Mouse (Mus musculus) hindbrain, embryonic 16.5 days (tissue): ENCODE measurements at regions not wholly inside any gene's neighbourhood (a gene's known extent, or its start where the extent isn't known, plus 50 kb on each side); places are given as distances from the start of the nearest gene placed in this dataset.

Source experiments
- ATAC-seq: fragments of 200-750 bp; cut with Nextera tagmentation; 2 replicates; pipeline ENCODE4 v1.8.0; 2017; ENCODE audit warnings: moderate TSS enrichment, moderate library complexity
- H3K27ac ChIP-seq: fragments of 300-500 bp; sonication (generic); 2 replicates; pipeline ENCODE4 v1.5.1; 2014; ENCODE audit warnings: low read depth, mild to moderate bottlenecking, control low read depth, low read length, moderate library complexity
- H3K27me3 ChIP-seq: fragments of 300-500 bp; sonication (generic); replicated peaks from 2 replicates; pipeline ENCODE4 v1.6.1; 2014; ENCODE audit warnings: low read length; ENCODE audit not compliant: control insufficient read depth, insufficient read depth
- H3K36me3 ChIP-seq: fragments of 300-500 bp; sonication (generic); 2 replicates; pipeline ENCODE4 v1.6.1; 2014; ENCODE audit warnings: mild to moderate bottlenecking, low read length, moderate library complexity, mixed read lengths; ENCODE audit not compliant: control insufficient read depth, insufficient read depth
- H3K4me1 ChIP-seq: fragments of 300-500 bp; sonication (generic); 2 replicates; pipeline ENCODE4 v1.6.1; 2014; ENCODE audit warnings: low read depth, low read length; ENCODE audit not compliant: control insufficient read depth, insufficient read depth
- H3K4me2 ChIP-seq: fragments of 300-500 bp; sonication (generic); 2 replicates; pipeline ENCODE4 v1.6.1; 2014; ENCODE audit warnings: mild to moderate bottlenecking, low read length, control low read depth, moderate library complexity
- H3K4me3 ChIP-seq: fragments of 300-500 bp; sonication (generic); 2 replicates; pipeline ENCODE4 v1.5.1; 2014; ENCODE audit warnings: mild to moderate bottlenecking, low read length, control low read depth, moderate library complexity
- H3K9ac ChIP-seq: fragments of 300-500 bp; sonication (generic); 2 replicates; pipeline ENCODE4 v1.6.1; 2014; ENCODE audit warnings: low read depth, mild to moderate bottlenecking, control low read depth, low read length, moderate library complexity
- H3K9me3 ChIP-seq: fragments of 300-500 bp; sonication (generic); 2 replicates; pipeline ENCODE4 v1.6.1; 2014; ENCODE audit warnings: mild to moderate bottlenecking, low read length, moderate library complexity; ENCODE audit not compliant: control insufficient read depth
- WGBS: fragments of 180-500 bp; shearing (Covaris S2); extraction: QIAGEN DNeasy Blood & Tissue Kit; methylation state at CpG from one replicate; pipeline ENCODE4 v1.1.7; 2014; 5-methylcytosine and 5-hydroxymethylcytosine counted together

GRCm38 (mm10) chr4:127862875-127863274 lies 107.9 kb downstream of the CK137956 start:
- no peaks in the 10 kb centered on the region for H3K9me3 ChIP-seq
- H3K27me3 ChIP-seq, result no peaks in the 10 kb centered on the region
- H3K36me3 ChIP-seq, result no peaks in the 10 kb centered on the region
- no peak overlapping the region for H3K9ac ChIP-seq
- ATAC-seq, result no peak
- H3K4me1 ChIP-seq, result no peaks in the 10 kb centered on the region
- H3K27ac ChIP-seq, result no peak overlapping the region
- 88% methylated on average over 5 of the region's 5 CpGs for WGBS
- H3K4me2 ChIP-seq, result no peak overlapping the region
- no peak overlapping the region for H3K4me3 ChIP-seq

GRCm38 (mm10) chr4:127861319-127862117 lies 109.2 kb downstream of the CK137956 start:
- ATAC-seq, result no peak
- H3K36me3 ChIP-seq, result no peaks in the 10 kb centered on the region
- no peaks in the 10 kb centered on the region for H3K9me3 ChIP-seq
- 44% methylated on average over 16 of the region's 16 CpGs for WGBS
- no peak overlapping the region for H3K4me3 ChIP-seq
- no peaks in the 10 kb centered on the region for H3K27me3 ChIP-seq
- no peak overlapping the region for H3K4me2 ChIP-seq
- H3K4me1 ChIP-seq, result no peaks in the 10 kb centered on the region
- H3K27ac ChIP-seq, result no peak overlapping the region
- no peak overlapping the region for H3K9ac ChIP-seq

GRCm38 (mm10) chr4:127860271-127860670 lies 110.5 kb downstream of the CK137956 start:
- no peak for ATAC-seq
- H3K36me3 ChIP-seq, result no peaks in the 10 kb centered on the region
- no peak overlapping the region for H3K9ac ChIP-seq
- H3K4me3 ChIP-seq, result no peak overlapping the region
- H3K4me1 ChIP-seq, result no peaks in the 10 kb centered on the region
- no peak overlapping the region for H3K4me2 ChIP-seq
- no peaks in the 10 kb centered on the region for H3K9me3 ChIP-seq
- H3K27ac ChIP-seq, result no peak overlapping the region
- 80% methylated on average over 4 of the region's 4 CpGs for WGBS
- H3K27me3 ChIP-seq, result no peaks in the 10 kb centered on the region

- H3K9ac ChIP-seq, result no peak overlapping the region
- ATAC-seq, result no peak
- no peaks in the 10 kb centered on the region for H3K36me3 ChIP-seq
- H3K4me2 ChIP-seq, result no peak overlapping the region
- 84% methylated on average over 6 of the region's 6 CpGs for WGBS
- no peak overlapping the region for H3K27ac ChIP-seq
- no peaks in the 10 kb centered on the region for H3K4me1 ChIP-seq
- no peak overlapping the region for H3K4me3 ChIP-seq
- H3K9me3 ChIP-seq, result no peaks in the 10 kb centered on the region
- no peaks in the 10 kb centered on the region for H3K27me3 ChIP-seq
Observed at GRCm38 (mm10) chr4:127859505-127859904, 111.2 kb downstream of the CK137956 start.

- no peak for ATAC-seq
- no peaks in the 10 kb centered on the region for H3K27me3 ChIP-seq
- no peak overlapping the region for H3K9ac ChIP-seq
- H3K4me1 ChIP-seq, result no peaks in the 10 kb centered on the region
- no peak overlapping the region for H3K4me3 ChIP-seq
- H3K4me2 ChIP-seq, result no peak overlapping the region
- no peaks in the 10 kb centered on the region for H3K36me3 ChIP-seq
- no peaks in the 10 kb centered on the region for H3K9me3 ChIP-seq
- 91% methylated on average over 3 of the region's 3 CpGs for WGBS
- H3K27ac ChIP-seq, result no peak overlapping the region
Observed at GRCm38 (mm10) chr4:127858566-127858965, 112.2 kb downstream of the CK137956 start.

- H3K27me3 ChIP-seq, result no peaks in the 10 kb centered on the region
- no peaks in the 10 kb centered on the region for H3K9me3 ChIP-seq
- 81% methylated on average over 1 of the region's 1 CpGs for WGBS
- ATAC-seq, result no peak
- no peak overlapping the region for H3K27ac ChIP-seq
- H3K4me3 ChIP-seq, result no peak overlapping the region
- no peaks in the 10 kb centered on the region for H3K36me3 ChIP-seq
- H3K4me2 ChIP-seq, result no peak overlapping the region
- no peak overlapping the region for H3K9ac ChIP-seq
- H3K4me1 ChIP-seq, result no peaks in the 10 kb centered on the region
Observed at GRCm38 (mm10) chr4:127855836-127856235, 114.9 kb downstream of the CK137956 start.

- H3K9me3 ChIP-seq, result no peaks in the 10 kb centered on the region
- no peak overlapping the region for H3K4me3 ChIP-seq
- ATAC-seq, result no peak
- WGBS, result 87% methylated on average over 3 of the region's 3 CpGs
- H3K27ac ChIP-seq, result no peak overlapping the region
- no peaks in the 10 kb centered on the region for H3K4me1 ChIP-seq
- no peaks in the 10 kb centered on the region for H3K27me3 ChIP-seq
- no peak overlapping the region for H3K9ac ChIP-seq
- H3K4me2 ChIP-seq, result no peak overlapping the region
- H3K36me3 ChIP-seq, result no peaks in the 10 kb centered on the region
Observed at GRCm38 (mm10) chr4:127854776-127855409, 115.9 kb downstream of the CK137956 start.

GRCm38 (mm10) chr4:127849306-127849705 lies 121.4 kb downstream of the CK137956 start:
- Histone ChIP-seq H3K9ac (no peak overlapping the region), H3K4me1 (no peaks in the 10 kb centered on the region), H3K4me2 (no peak overlapping the region), H3K4me3 (no peak overlapping the region), H3K27ac (no peak overlapping the region), H3K27me3 (no peaks in the 10 kb centered on the region), H3K9me3 (no peaks in the 10 kb centered on the region), H3K36me3 (no peaks in the 10 kb centered on the region)
- WGBS, result 87% methylated on average over 5 of the region's 5 CpGs
- ATAC-seq, result no peak

GRCm38 (mm10) chr4:127846321-127846720 lies 124.4 kb downstream of the CK137956 start:
- no peaks in the 10 kb centered on the region for H3K9me3 ChIP-seq
- no peak overlapping the region for H3K4me3 ChIP-seq
- H3K9ac ChIP-seq, result no peak overlapping the region
- no peaks in the 10 kb centered on the region for H3K27me3 ChIP-seq
- no peaks in the 10 kb centered on the region for H3K36me3 ChIP-seq
- no peak overlapping the region for H3K4me2 ChIP-seq
- H3K27ac ChIP-seq, result no peak overlapping the region
- ATAC-seq, result no peak
- 16% methylated on average over 3 of the region's 3 CpGs for WGBS
- H3K4me1 ChIP-seq, result no peaks in the 10 kb centered on the region
